Mouse (Mus musculus): ENCODE data around the gene Gm28305. TPM values are rescaled to one million over a fixed set of nuclear protein-coding genes. Genes with fewer than 3 reads are reported as not detected.

Gm28305 gene
- polyA plus RNA-seq, 1 experiment from 2014 or later: not detected

DNA sequence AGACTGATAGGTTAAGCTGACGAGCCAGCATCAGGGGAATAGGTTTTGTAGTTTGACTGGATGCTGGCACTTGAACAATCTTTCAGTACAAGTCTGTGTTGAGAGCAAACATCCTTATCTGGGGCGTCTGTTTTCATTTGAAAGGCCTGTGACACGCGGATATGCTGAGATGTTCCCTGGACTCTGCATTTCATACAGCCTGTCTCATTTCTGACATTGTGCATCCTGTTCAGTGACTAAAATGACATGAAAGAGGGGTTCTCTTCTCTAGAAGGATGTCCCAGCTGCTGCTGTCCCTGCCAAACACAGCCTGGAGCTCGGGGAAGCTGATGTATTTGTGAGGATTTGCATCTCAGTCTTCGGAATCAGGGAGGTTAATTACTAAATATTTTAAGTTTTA is 67.0 kb downstream of the Gm28305 start:
- Histone ChIP-seq H3K27me3 (ENCODE audit: control insufficient read depth, insufficient read depth, low read length) (no peaks in the 10 kb centered on the region), H3K4me1 (replicated peaks; ENCODE audit: control insufficient read depth, insufficient read depth, low read length) (no peaks in the 10 kb centered on the region), H3K4me2 (replicated peaks) (no peak overlapping the region), H3K9me3 (ENCODE audit: control insufficient read depth, low read length) (0 out of 2 replicates have a peak, but pooled peaks cover 3% of the 10 kb centered on the region), H3K9ac (no peak overlapping the region), H3K4me3 (replicated peaks; ENCODE audit: low read length) (no peak overlapping the region), H3K27ac (no peak overlapping the region), H3K36me3 (replicated peaks; ENCODE audit: control insufficient read depth, insufficient read depth) (no peaks in the 10 kb centered on the region)
- WGBS: 84% methylated on average over 6 of the region's 6 CpGs
- ATAC-seq (ENCODE audit: low FRiP score): no peak
- DNase-seq (ENCODE audit: low spot score): no peak

DNA sequence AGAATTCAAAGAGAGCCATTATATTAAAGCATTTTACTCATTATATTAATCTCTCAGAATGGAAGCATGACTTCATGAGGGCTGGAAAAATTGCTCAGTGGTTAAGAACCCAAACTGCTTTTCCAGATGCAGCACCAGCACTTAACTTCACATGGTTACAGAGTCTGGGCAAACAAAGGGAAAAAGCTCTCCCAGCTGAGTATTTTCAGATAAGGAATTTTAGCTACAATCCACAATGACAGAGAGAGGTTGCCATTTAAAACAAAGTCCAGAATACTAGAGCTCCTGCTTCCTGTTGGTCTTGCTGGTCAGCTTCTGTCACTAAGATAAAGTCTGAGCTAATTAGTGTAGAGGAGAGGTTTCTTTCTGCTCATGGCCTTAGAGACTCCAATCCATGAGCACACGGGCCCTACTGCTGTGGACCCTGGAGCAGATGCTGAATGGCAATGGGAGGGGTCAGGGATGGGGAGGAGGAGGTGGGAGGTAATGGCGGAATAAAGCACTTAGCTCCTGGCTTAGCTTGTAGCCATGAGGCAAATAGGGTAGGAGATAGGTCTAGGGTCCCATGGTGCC is 68.2 kb downstream of the Gm28305 start:
- no peak overlapping the region for H3K4me3 ChIP-seq (replicated peaks; ENCODE audit: low read length)
- no peaks in the 10 kb centered on the region for H3K27me3 ChIP-seq (ENCODE audit: control insufficient read depth, insufficient read depth, low read length)
- no peak overlapping the region for H3K27ac ChIP-seq
- no peak overlapping the region for H3K4me2 ChIP-seq (replicated peaks)
- no peak for ATAC-seq (ENCODE audit: low FRiP score)
- H3K9ac ChIP-seq: no peak overlapping the region
- WGBS: 71% methylated on average over 2 of the region's 2 CpGs
- DNase-seq (ENCODE audit: low spot score): no peak
- 0 out of 2 replicates have a peak, but pooled peaks cover 3% of the 10 kb centered on the region for H3K9me3 ChIP-seq (ENCODE audit: control insufficient read depth, low read length)
- H3K4me1 ChIP-seq (replicated peaks; ENCODE audit: control insufficient read depth, insufficient read depth, low read length): no peaks in the 10 kb centered on the region
- H3K36me3 ChIP-seq (replicated peaks; ENCODE audit: control insufficient read depth, insufficient read depth): no peaks in the 10 kb centered on the region

DNA sequence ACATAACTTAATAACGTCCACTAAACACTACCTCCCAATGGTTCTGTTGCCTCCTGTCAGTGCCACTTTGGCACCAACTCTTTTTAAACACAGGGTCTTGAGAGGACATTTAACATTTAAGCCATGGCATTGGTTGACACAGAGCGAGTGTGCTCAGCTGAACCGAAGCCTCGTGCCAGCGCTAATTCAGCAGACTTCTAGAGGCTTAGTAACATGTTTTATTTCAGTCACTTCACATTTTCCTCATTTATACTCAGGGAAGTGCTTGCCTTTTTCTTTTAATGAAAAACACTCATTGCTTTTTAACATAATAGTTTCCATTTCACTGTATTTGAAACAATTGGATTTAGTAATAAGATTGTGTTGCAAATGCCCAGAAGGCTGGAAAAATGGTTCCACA is 68.7 kb downstream of the Gm28305 start:
- no peak overlapping the region for H3K9ac ChIP-seq
- WGBS: 88% methylated on average over 5 of the region's 5 CpGs

DNA sequence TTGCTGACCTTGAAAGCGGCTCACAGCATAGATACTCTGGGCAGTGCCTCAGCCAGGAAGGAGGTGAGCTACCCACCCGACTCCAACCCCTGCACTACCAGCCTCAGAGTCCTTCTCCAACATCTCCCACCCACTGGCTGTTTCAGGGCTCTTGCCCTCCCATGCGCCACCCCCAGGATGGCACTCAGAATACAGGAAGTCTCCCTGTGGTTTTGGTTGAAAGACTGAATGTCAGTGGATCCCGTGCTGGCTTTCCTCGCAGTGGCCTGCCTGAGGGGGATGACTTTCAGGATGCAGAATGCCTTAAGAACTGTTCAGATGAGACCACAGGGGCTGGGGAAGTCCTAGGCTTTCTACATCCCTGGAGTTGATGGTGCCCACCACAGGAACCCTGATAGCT is 82.6 kb downstream of the Gm28305 start:
- H3K4me3 ChIP-seq (replicated peaks; ENCODE audit: low read length): no peak overlapping the region
- ATAC-seq (ENCODE audit: low FRiP score) (no peak), DNase-seq (ENCODE audit: low spot score) (no peak)
- H3K4me1 ChIP-seq (replicated peaks; ENCODE audit: control insufficient read depth, insufficient read depth, low read length): no peaks in the 10 kb centered on the region
- H3K27me3 ChIP-seq (ENCODE audit: control insufficient read depth, insufficient read depth, low read length): no peaks in the 10 kb centered on the region
- no peaks in the 10 kb centered on the region for H3K36me3 ChIP-seq (replicated peaks; ENCODE audit: control insufficient read depth, insufficient read depth)
- WGBS: 77% methylated on average over 5 of the region's 5 CpGs
- 0 out of 2 replicates have a peak overlapping the region, but pooled peaks have one; percentile 2 for H3K27ac ChIP-seq
- no peaks in the 10 kb centered on the region for H3K9me3 ChIP-seq (ENCODE audit: control insufficient read depth, low read length)
- H3K9ac ChIP-seq: no peak overlapping the region
- no peak overlapping the region for H3K4me2 ChIP-seq (replicated peaks)

More for the DNA sequence above, 68.7 kb downstream of the Gm28305 start:
- Histone ChIP-seq H3K36me3 (replicated peaks; ENCODE audit: control insufficient read depth, insufficient read depth) (no peaks in the 10 kb centered on the region), H3K4me2 (replicated peaks) (no peak overlapping the region), H3K4me1 (replicated peaks; ENCODE audit: control insufficient read depth, insufficient read depth, low read length) (no peaks in the 10 kb centered on the region), H3K27me3 (ENCODE audit: control insufficient read depth, insufficient read depth, low read length) (no peaks in the 10 kb centered on the region), H3K27ac (no peak overlapping the region), H3K9me3 (ENCODE audit: control insufficient read depth, low read length) (0 out of 2 replicates have a peak, but pooled peaks cover 3% of the 10 kb centered on the region), H3K4me3 (replicated peaks; ENCODE audit: low read length) (no peak overlapping the region)
- no peak for ATAC-seq (ENCODE audit: low FRiP score)
- no peak for DNase-seq (ENCODE audit: low spot score)

DNA sequence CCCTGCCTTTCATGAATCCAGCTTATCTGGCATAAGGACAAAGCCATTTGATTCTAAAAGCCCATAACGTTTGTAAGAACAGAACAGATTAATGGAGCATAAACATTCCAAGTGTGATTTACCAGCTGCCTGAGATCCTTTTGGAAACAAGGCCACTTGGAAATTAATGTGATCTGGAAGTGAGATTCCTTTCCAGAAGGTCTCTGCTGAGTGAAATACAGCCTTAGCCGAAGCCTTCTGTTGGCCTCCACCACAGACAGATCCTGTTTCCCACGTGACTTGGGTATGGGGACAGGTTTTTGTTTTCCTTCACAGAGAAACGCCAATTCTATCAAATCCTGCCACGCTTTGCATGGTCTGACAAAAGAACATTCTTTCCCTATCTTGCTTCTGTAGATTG is 83.2 kb downstream of the Gm28305 start:
- Histone ChIP-seq H3K4me3 (replicated peaks; ENCODE audit: low read length) (no peak overlapping the region), H3K4me2 (replicated peaks) (no peak overlapping the region), H3K9ac (no peak overlapping the region), H3K27me3 (ENCODE audit: control insufficient read depth, insufficient read depth, low read length) (no peaks in the 10 kb centered on the region), H3K36me3 (replicated peaks; ENCODE audit: control insufficient read depth, insufficient read depth) (no peaks in the 10 kb centered on the region), H3K9me3 (ENCODE audit: control insufficient read depth, low read length) (no peaks in the 10 kb centered on the region), H3K4me1 (replicated peaks; ENCODE audit: control insufficient read depth, insufficient read depth, low read length) (no peaks in the 10 kb centered on the region), H3K27ac (peak overlapping the region; percentile 23; the same call in 1 of the 2 replicates)
- DNase-seq (ENCODE audit: low spot score) (no peak), ATAC-seq (ENCODE audit: low FRiP score) (no peak)
- WGBS: 40% methylated on average over 5 of the region's 5 CpGs

Other genes starting within 250 kb of the Gm28305 start
- gene Nphp3, start 38.1 kb upstream of the Gm28305 start, polyA plus RNA-seq (2014; fragmentation: Nextera tagmentation; extraction: Ambion mirVana): 2.6 and 4.3 TPM in 2 replicates
- gene Uba5, start 22.5 kb downstream of the Gm28305 start, polyA plus RNA-seq (2014; fragmentation: Nextera tagmentation; extraction: Ambion mirVana): 81.5 TPM in 2 replicates
- gene Acad11, start 22.7 kb downstream of the Gm28305 start, polyA plus RNA-seq (2014; fragmentation: Nextera tagmentation; extraction: Ambion mirVana): 7.6 and 10.0 TPM in 2 replicates
- gene Ackr4, start 86.3 kb downstream of the Gm28305 start, polyA plus RNA-seq (2014; fragmentation: Nextera tagmentation; extraction: Ambion mirVana): 1.3 and 1.5 TPM in 2 replicates
- gene Dnajc13, start 222.3 kb downstream of the Gm28305 start, polyA plus RNA-seq (2014; fragmentation: Nextera tagmentation; extraction: Ambion mirVana): 25.3 and 25.5 TPM in 2 replicates

All from hindbrain, embryonic 14.5 days (tissue).